Mouse (Mus musculus): Measurements from ENCODE around the gene Mrps23. TPM values are rescaled to one million over a fixed set of nuclear protein-coding genes. Genes with fewer than 3 reads are reported as not detected.
"Not testable (repeated sequence)": the region's sequence is repeated elsewhere in the genome, so short reads cannot be mapped to it uniquely, and the experiment has no call there.

Gene Mrps23
- polyA plus RNA-seq, 1 experiment: 77.3 TPM

GRCm38 (mm10) chr11:88173386-88174025, 30.7 kb upstream of the Mrps23 start:
- DNase-seq (ENCODE audit: low spot score): no peak

GRCm38 (mm10) chr11:88180467-88180958, 23.7 kb upstream of the Mrps23 start:
- DNase-seq (ENCODE audit: low spot score): no peak

- DNase-seq (ENCODE audit: low spot score): no peak
Measured at GRCm38 (mm10) chr11:88180959-88181619, 23.1 kb upstream of the Mrps23 start.

- no peak for DNase-seq (ENCODE audit: low spot score)
Measured at GRCm38 (mm10) chr11:88184632-88185180, 19.5 kb upstream of the Mrps23 start.

- no peak for DNase-seq (ENCODE audit: low spot score)
Measured at GRCm38 (mm10) chr11:88186078-88186946, 17.9 kb upstream of the Mrps23 start.

GRCm38 (mm10) chr11:88186947-88187243, 17.3 kb upstream of the Mrps23 start:
- no peak for DNase-seq (ENCODE audit: low spot score)

GRCm38 (mm10) chr11:88187417-88188133, 16.6 kb upstream of the Mrps23 start:
- DNase-seq (ENCODE audit: low spot score): peak; percentile 72

- DNase-seq (ENCODE audit: low spot score): no peak
Measured at GRCm38 (mm10) chr11:88188216-88188615, 16.0 kb upstream of the Mrps23 start.

- DNase-seq (ENCODE audit: low spot score): no peak
Measured at GRCm38 (mm10) chr11:88188635-88189034, 15.6 kb upstream of the Mrps23 start.

- DNase-seq (ENCODE audit: low spot score): no peak
Measured at GRCm38 (mm10) chr11:88192595-88192994, 11.6 kb upstream of the Mrps23 start.

GRCm38 (mm10) chr11:88193098-88193823, 10.9 kb upstream of the Mrps23 start:
- DNase-seq (ENCODE audit: low spot score): no peak

GRCm38 (mm10) chr11:88193824-88194696, 10.1 kb upstream of the Mrps23 start:
- DNase-seq (ENCODE audit: low spot score): peak; percentile 48

GRCm38 (mm10) chr11:88195699-88196098, 8.5 kb upstream of the Mrps23 start:
- DNase-seq (ENCODE audit: low spot score): not testable (repeated sequence)

- DNase-seq (ENCODE audit: low spot score): no peak
Measured at GRCm38 (mm10) chr11:88197153-88197576, 7.0 kb upstream of the Mrps23 start.

GRCm38 (mm10) chr11:88198223-88198622, 6.0 kb upstream of the Mrps23 start:
- DNase-seq (ENCODE audit: low spot score): no peak

GRCm38 (mm10) chr11:88201172-88201571, 3.0 kb upstream of the Mrps23 start:
- no peak for DNase-seq (ENCODE audit: low spot score)

- DNase-seq (ENCODE audit: low spot score): no peak
Measured at GRCm38 (mm10) chr11:88202077-88202476, 2.1 kb upstream of the Mrps23 start.

GRCm38 (mm10) chr11:88204593-88205368, 593 bp downstream of the Mrps23 start:
- no peak for DNase-seq (ENCODE audit: low spot score)

- DNase-seq (ENCODE audit: low spot score): not testable (repeated sequence)
Measured at GRCm38 (mm10) chr11:88206576-88206975, 2.4 kb downstream of the Mrps23 start.

Data from urinary bladder, adult 2 months (tissue).